Mouse (Mus musculus): ENCODE measurements around the gene Gm9964.

DNA sequence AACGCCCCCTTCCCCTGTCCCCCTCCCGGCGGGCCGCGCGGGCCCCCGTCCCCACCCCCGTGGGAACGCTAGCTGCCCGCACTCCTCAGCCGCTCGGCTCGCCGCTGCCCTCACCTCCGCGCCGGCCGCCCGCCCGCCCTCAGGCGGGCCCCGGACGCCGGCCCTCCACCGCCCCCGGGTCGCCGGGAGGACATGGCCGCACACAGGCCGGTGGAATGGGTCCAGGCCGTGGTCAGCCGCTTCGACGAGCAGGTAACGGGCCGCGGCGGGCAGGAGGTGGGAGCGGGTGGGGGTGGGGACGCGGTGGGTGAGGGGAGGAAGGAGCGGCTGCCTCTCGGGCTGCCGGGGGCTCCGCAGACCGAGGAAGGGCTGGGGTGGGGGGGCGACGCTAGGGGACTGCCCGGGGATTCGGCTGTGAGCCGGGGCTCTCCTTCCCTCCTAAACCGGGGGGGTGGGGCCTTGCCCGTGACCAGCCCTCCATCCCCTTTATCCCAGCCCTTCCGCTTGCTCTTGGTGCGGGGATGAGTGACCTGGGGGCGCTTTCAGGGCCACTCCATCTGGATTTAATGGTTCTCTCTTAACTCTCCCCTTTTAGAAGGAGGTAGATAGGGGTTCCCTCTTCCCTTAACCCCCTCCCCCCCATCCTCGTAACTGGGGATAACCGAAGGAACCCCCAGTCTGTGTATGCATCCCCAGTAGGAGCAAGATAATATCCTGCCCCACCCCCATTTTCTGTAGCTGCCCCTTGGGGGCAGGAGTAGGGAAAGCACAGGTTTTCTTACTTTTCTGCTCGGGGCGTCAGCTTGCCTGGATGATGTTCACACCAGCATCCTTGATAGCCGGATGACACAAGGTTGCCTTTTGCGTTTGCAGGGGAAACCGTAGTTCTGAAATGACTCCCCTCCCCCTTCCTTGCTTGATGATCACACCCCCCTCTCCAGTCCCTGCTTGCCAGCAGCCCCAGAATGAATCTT lies 43.4 kb upstream of the Gm9964 start:
- no peak for TF ChIP-seq CTCF (conservative IDR thresholded peaks at IDR 0.05; ENCODE audit: insufficient read depth, insufficient read length, low read depth, low read length)
- TF ChIP-seq POLR2A (IDR thresholded peaks at IDR 0.05; ENCODE audit: low read depth, low read length), result no peak
